Mouse (Mus musculus) lung, postnatal 10 days (tissue): ENCODE data around the gene Ddr2.
A peak's percentile ranks its signal among the peaks of the same experiment; 100 is the strongest.
"Not testable (repeated sequence)": the region's sequence is repeated elsewhere in the genome, so short reads cannot be mapped to it uniquely, and the experiment has no call there.

Experiments used
- DNase-seq: peaks from one replicate; pipeline ENCODE4 v3.0.0; 2021

The Ddr2 gene

GRCm38 (mm10) chr1:170110516-170111332, at the start of gene Ddr2:
Ddr2 (minus strand) TSS chr1:170110762.
- peak; percentile 76 for DNase-seq

GRCm38 (mm10) chr1:170159707-170160106, 49.1 kb upstream of the Ddr2 start:
- DNase-seq: no peak

GRCm38 (mm10) chr1:170155761-170156160, 45.2 kb upstream of the Ddr2 start:
- no peak for DNase-seq

- DNase-seq: no peak
Measured at GRCm38 (mm10) chr1:170155298-170155697, 44.7 kb upstream of the Ddr2 start.

- no peak for DNase-seq
Measured at GRCm38 (mm10) chr1:170153986-170154385, 43.4 kb upstream of the Ddr2 start.

- DNase-seq: no peak
Measured at GRCm38 (mm10) chr1:170152552-170152951, 42.0 kb upstream of the Ddr2 start.

GRCm38 (mm10) chr1:170150870-170151269, 40.3 kb upstream of the Ddr2 start:
- DNase-seq: no peak

GRCm38 (mm10) chr1:170149756-170150155, 39.2 kb upstream of the Ddr2 start:
- no peak for DNase-seq

- DNase-seq: no peak
Measured at GRCm38 (mm10) chr1:170148536-170148935, 38.0 kb upstream of the Ddr2 start.

GRCm38 (mm10) chr1:170147651-170148448, 37.3 kb upstream of the Ddr2 start:
- DNase-seq: no peak

- DNase-seq: no peak
Measured at GRCm38 (mm10) chr1:170145606-170146005, 35.0 kb upstream of the Ddr2 start.

GRCm38 (mm10) chr1:170142256-170142871, 31.8 kb upstream of the Ddr2 start:
- no peak for DNase-seq

GRCm38 (mm10) chr1:170141626-170142025, 31.1 kb upstream of the Ddr2 start:
- DNase-seq: no peak

- peak; percentile 88 for DNase-seq
Measured at GRCm38 (mm10) chr1:170136351-170137009, 25.9 kb upstream of the Ddr2 start.

GRCm38 (mm10) chr1:170134264-170134663, 23.7 kb upstream of the Ddr2 start:
- DNase-seq: no peak

- no peak for DNase-seq
Measured at GRCm38 (mm10) chr1:170130962-170131361, 20.4 kb upstream of the Ddr2 start.

- no peak for DNase-seq
Measured at GRCm38 (mm10) chr1:170124644-170125043, 14.1 kb upstream of the Ddr2 start.

- DNase-seq: no peak
Measured at GRCm38 (mm10) chr1:170113616-170114015, 3.1 kb upstream of the Ddr2 start.

GRCm38 (mm10) chr1:170112261-170112660, 1.7 kb upstream of the Ddr2 start:
- DNase-seq: no peak

GRCm38 (mm10) chr1:170111651-170112226, 1.2 kb upstream of the Ddr2 start:
- peak; percentile 16 for DNase-seq

GRCm38 (mm10) chr1:170109776-170110515, 616 bp downstream of the Ddr2 start:
- DNase-seq: no peak

- DNase-seq: not testable (repeated sequence)
Measured at GRCm38 (mm10) chr1:170102814-170103213, 7.7 kb downstream of the Ddr2 start.
